Mouse (Mus musculus) granulocyte monocyte progenitor cell, adult 5-6 weeks (primary cell): ENCODE results near the gene Dhx15. TPM values are rescaled to one million over a fixed set of nuclear protein-coding genes. Genes with fewer than 3 reads are reported as not detected.
"Not testable (repeated sequence)": the region's sequence is repeated elsewhere in the genome, so short reads cannot be mapped to it uniquely, and the experiment has no call there.

Experiments
- ATAC-seq: replicated peaks from 2 replicates; pipeline ENCODE4 v1.8.0; 2016; ENCODE audit warnings: mild to moderate bottlenecking, moderate TSS enrichment, inconsistent platforms; ENCODE audit not compliant: poor library complexity, severe bottlenecking
- total RNA-seq, 2 experiments: library from RNA; stranded (forward) in 1 of 2; stranded (reverse) in 1 of 2; fragments of 200-712, 200-1000 nt in 1 of 2; fragments of >200 nt in 1 of 2; fragmentation: Nextera tagmentation in 1 of 2; gene quantifications; 2 replicates each; pipeline ENCODE4 v1.2.3; 2014 to 2017

The Dhx15 gene
- total RNA-seq (2014; fragmentation: Nextera tagmentation) = 242 and 251 TPM in 2 replicates
- 373 and 374 TPM in 2 replicates for total RNA-seq (2017)

DNA sequence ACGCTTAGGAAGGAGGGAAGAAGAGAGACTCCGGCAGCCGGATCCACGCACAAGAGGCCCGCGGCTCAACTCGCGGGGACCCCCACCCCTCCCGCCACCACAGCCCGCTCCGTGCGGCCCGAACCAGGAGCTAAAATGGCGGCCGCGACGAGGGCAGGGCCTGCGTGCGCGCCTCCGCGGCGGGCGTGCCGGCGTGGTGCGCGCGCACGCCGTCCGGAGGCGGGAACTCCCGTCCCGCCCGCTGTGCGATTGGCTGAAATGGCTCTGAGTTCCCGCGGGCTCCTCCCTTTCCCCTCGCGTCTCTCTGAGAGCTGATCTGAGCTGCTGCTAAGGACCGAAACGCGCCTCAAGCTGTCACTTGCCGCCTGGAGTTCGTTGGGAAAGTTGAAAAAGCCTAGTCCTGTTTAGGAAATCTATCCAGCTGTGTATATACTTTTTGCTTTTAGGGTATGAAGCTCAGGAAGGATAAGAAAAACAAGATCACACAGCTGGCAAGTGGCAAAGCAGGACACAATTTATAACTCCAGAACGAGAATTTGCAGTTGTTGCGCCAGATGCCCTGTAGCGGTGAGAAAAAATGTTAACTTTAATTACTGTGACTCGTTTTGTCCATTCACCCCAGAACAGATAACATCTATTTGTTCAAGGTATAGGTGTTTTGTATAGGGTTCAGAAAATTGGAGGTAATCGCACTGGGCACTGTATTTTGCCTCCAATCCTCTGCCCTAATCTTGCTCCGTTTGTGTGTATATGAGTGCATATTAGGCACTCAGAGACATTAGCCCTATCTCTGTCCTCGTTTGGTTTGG is at the start of gene Dhx15:
Dhx15 (minus strand) TSS at position 144 of the 809 bp plus-strand sequence.
- ATAC-seq = peak; percentile 87

DNA sequence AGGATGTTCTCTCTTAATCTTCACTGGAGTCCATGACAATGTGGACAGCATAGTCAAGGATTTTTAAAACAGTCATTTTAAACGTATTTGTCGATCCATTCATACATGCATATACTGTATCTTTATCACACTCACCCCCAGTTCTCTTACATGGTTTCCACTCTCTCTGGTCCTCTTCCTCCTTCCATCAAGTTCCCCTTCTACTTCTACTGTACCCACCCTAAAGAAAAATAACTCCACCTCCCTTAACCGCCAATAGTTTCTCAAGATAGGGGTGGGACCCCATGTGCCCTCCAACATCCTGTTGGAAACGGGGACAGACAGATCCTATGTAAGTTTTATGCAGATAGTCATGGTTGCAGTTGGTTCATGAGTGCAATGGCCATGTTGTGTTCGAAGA is 48.6 kb upstream of the Dhx15 start:
- ATAC-seq = peak; percentile 66

DNA sequence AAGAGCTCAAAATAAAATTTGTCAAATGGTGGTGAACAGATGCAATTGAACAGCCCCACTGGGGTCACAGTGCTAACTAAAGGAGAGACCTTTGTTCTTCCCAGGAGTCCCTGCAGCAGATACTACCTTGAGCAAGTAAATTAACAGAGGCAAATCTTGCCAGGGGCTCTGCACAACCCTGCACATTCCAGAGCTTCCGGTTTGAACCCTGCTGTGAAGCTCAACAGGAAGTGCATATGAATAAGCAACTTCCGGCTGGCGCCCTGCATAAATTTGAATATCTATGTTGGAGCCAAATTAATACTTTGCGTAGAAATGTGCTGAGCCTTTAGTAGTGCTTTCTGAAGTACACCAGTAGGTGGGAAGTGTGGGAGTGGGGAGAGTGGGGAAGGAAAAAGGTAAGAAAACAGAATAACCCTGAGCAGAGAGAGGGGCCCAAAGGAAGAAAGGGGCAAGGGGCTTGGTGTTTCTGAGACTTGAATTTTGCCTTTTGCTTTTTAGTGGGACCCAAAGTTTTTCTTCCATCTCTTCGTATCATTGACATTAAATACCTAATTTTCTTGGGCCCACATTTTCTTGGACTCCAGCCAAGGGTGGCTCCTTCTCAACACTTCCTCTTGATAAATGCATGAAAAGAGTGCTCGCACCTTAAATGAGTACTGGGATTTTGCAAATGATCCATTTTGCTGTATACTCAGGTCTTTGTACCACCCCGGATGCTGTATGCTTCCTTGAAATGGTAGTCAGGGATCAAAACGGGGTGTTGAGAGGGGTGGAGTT is 47.8 kb upstream of the Dhx15 start:
- ATAC-seq = peak; percentile 39

DNA sequence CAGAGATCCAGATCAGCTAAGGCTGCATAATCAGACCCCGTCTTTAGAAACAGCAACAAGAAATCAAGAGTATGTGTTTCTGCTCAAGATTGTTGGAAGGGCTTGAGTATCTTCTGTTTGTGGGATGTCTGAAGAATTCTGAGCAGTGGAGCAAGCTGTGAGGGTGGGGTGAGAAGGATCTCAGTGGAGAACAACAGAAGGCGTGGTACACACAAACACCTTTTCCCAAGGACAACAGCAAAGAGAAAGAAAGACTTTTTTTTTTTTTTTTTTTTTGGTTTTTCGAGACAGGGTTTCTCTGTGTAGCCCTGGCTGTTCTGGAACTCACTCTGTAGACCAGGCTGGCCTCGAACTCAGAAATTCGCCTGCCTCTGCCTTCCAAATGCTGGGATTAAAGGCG is 46.3 kb upstream of the Dhx15 start:
- not testable (repeated sequence) for ATAC-seq

DNA sequence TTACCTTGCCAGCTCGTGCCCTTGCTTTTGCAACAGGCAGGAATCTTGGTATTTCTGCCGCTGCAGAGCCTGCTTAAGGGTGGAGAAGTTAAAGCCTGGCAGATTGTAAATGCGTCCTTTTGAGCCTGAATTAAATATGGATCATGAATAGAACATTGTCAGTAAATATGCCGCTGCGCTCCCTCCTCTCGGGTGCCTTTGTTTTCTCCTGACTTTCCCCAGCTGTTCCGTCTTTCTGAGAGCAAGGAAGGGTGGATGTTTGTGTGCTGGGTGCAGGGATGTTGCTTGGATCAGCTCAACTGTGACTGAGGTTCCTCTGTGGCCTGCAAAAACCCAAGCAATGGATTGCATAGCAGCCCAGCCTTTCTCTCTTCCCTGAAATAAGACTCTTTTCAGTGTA is 44.3 kb upstream of the Dhx15 start:
- no peak for ATAC-seq

DNA sequence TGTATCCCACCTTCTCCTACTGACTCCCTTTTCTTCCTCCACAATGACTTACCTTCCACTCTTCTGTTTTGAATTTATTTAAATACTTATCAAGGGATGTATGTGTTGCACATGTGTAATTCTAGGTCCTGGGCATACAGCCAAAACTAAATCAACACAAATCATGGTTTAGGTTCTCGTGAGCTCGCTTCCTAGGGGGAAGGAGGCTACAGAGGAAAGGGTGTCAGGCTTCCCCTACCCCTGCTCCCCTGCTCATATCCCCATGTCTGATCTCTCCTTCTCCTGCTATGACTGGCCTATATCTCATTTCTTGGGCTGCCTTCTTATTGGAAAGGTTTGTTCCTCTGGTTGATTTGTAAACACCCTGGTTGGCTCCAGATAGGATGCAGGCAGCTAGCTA is 43.6 kb upstream of the Dhx15 start:
- no peak for ATAC-seq

DNA sequence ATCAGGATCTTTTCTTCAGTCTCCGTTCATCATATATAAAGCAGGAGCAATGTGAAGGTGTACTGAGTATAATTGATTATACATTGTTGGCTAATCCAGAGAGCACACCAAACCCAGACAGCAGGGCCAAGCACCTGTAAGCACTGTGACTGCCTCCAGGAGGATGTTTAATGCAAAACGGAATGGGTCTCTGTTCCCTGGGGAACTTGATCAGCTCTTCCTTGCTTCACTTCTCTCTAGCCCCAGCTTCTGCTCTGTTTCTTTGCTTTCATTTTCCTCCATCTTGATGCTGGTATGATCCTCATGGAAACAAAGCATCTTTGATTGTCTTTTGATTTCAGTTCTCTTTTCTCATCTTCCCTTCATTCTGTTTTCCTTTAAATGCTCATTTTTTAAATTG is 42.3 kb upstream of the Dhx15 start:
- ATAC-seq = no peak

DNA sequence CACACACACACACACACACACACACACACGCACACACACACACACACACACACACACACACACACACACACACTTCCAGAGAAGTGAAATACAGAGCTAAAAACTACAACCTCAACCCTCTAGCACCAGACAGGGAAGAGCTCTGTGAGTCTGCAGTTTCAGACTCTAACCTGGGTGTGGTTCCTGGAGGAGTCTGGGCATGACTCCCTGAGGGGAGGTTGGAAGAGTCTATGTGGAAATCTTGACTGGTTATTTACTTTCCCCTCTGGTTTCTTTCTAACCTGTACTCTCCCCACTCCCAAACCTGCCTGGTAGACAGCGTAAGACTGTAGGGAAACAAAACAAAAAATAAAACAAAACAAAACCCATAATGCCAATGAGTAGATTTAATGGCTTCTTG is 41.9 kb upstream of the Dhx15 start:
- no peak for ATAC-seq

DNA sequence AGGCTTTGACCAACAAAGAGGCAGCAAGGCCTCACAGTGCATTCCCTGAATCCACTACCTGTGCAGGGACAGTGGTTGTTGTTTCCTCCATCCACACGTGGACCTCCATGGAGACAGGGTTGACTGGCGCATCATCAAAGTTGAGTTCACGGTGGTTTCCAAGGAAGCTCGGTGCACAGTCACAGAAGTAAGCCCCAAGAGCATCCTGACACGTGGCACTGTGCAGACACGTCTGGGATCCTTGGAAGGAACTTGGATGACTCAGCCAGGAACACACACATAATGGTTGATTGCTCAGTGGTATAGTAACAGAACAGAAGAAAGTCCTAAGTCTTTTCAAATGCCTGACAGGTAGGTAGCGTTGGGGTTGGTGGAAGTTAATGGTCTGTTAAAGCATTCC is 40.2 kb upstream of the Dhx15 start:
- ATAC-seq = no peak

DNA sequence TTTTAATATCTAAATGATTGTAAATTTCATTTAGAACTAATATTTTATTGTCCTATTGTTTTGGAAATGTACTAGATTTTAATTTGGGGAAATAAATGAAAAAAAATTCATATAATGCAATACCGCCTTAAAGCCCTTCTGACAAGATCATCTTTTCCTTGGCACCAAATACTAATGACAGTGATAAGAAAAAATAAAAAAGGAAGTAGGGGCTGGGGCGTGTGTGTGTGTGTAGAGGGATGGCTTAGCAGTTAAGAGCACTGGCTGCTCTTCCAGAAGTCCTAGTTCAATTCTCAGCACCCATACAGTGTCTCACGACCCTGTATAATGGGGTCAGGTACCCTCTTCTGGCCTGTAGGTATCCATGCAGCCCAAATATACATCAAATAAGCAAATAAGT is 36.4 kb upstream of the Dhx15 start:
- no peak for ATAC-seq

DNA sequence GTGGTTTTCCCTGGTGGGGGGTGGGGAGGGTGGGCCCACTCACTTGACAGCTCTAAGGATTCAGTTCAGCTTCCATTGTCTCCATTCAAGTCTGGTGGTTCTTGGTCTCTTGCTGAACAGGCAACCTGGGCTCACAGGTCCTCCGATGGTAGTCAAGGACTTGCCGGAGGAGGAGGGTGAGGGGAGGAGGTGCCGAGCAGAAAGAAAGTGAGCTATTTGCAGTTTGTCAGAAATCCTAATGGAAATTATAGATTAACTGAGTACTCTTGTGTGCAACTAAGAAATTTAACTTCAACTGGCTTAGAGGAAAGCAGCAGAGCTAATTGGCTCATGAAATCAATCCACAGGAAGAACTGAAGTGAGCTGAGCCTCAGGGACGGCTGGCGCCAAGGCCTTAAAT is 31.3 kb upstream of the Dhx15 start:
- ATAC-seq = no peak

DNA sequence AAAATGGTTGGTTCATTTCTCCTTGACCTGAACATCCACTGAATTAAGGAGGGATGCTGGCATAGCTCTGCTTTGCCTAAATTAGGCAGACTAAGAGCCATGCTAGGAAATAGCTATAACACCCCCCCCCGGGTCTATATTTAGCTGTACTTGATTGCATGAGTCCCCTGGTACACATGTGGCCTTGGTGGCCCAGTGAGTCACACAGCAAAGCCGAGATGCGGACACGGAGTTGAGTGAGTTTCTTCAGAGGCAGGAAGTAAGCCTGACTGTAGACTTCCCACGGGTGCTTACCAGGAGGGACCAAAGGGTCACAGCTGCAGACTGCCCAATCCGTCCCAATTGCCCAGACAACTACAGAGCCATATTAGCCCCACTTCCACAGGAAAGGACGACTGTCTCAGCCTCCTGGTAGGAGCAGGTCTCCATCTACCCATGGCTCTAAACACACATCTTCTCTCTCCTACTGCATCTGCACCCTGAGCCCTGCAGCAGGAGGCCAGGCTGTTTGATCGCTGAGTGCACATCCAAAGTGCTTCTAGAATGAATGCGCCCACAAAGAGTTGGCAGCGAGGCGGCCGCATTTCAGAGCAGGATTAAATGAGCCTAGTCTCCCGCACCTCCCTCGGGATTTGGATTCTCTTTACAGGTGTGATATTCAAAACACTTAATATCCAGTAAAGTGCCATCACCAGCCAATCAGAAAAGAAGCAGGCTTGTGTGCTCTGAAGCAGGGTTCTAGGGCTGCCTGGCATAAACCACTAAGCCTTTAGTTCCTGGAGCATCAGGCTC is 29.9 kb upstream of the Dhx15 start:
- peak; percentile 70 for ATAC-seq

DNA sequence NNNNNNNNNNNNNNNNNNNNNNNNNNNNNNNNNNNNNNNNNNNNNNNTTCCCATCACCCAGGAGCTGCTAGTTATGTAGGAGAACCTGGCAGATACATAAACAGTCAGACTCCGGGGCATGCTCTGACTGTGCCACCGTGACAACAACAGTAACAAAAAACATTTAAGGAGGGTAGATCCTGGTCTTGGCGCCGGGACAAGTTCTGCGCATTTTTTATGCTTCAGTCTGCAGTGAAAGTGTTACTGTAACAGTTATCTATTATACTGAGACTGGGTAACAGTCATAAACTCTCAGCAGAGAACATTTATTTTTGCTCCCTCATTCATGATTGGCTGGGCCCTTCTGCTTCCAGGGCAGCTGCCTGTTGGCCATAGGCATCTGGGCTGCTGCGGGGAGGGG is 27.9 kb upstream of the Dhx15 start:
- no peak for ATAC-seq

DNA sequence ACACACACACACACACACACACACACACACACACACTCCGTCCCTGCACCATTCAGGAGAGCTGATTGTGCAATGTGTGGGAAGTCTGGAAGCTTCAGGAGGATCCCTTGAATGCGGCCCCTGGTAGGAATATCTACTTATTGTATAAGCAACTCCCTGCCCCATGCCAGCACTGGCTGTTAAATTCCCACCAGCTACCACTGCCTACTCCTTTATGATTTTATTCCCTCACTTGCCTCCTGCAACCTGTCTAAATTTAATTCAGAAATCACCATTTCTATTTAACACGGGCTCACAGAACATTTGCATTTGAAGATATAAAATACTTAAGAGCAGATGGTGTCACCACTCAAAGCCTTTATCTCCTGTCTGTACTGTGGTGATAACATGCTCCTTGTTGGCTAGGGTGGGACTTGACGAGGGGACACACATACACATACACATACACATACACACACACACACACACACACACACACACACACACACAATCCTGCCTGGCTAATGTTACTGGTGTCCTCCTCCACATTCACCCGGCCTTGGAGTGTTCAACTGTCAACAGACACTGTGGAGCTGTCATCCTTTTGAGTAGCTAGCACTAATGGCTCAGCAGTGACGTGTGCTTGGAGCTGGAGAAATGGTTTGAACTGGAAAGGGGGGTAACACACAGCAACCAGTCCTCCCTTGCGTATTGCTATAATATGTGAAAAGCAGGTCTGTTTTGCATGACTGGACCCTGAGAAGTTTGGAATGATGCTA is 23.0 kb upstream of the Dhx15 start:
- ATAC-seq = no peak

DNA sequence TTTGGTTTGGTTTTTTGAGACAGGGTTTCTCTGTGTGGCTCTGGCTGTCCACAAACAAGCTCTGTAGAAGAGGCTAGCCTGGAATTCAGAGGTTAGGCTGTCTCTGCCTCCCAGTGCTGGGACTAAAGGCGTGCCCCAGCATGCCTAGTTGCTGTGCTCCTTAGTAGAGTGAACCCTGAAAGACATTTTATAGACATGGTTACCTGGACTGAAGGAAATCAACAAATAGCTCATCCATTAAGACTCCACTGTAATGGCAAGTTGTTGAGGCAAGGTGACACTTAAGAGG is 810 bp upstream of the Dhx15 start:
- ATAC-seq = no peak

DNA sequence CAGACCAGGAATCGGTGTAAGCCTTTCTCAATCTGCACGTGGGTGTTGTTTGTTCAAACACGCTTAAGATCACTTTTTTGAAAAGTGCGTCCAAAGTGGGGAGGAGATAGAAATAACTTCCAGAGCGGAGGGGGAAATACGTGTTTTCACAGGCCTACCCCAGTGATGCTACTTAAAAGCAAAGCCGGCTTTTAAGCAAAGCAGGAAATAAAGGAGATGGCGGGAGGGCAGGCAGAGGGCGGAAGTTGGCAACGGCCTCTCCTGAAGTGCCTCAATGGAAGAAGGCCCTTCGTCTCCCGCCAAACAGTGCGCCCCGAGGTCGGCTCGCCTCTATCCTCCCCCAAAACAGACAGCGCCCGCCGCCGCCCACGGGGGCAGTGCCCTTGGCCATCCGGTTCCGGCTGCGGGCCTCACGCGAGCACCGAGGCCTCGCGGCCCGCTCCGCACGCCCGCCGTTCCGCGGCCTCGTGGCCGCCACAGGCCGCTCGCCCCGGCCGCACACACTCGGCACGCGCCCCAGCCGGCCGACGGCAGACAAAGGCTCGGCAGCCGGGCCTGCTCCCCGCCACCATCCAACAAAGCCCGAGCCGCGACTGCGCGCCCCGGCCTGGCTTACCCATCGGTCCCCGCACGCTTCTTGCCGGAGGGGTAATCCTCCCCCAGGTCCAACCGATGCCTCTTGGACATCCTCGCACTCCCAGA is 499 bp downstream of the Dhx15 start:
- ATAC-seq = peak; percentile 64

DNA sequence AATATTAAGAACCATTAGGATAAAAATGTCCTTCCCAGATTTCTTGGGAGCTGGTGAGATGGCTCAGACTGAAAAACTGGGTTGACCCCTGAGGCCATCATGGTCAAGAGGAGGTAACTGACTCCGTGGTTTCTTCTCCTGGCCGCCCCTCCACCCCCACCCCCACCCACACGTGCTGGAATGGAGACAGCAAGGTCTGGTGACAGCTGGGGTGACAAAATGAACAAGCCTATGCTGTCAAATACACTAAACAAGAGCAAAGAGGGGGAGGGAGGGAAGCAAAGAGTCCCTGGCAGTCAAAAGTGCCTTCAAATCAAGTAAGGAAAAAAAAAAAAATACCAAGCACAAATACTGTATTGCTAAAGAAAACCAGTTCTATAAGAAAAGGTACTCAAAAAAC is 2.1 kb downstream of the Dhx15 start:
- ATAC-seq = no peak

DNA sequence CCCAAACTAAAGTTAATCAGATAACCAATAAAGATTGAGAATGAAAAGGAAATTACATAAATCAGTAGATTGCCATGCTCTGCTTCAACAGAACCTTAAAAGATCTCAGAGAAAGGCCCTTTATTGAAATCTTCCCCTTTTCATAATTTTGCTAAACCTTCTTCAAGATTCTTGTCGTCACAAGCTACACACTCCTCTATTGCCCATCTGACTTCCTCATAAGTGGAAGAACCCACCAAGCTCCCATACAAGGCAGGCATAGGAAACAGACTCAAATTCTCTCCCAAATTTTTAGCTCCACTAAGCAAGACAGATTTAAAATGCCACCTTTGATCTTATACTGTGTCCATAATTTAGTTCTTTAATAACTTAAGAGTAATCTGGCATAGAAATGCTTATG is 13.0 kb downstream of the Dhx15 start:
- ATAC-seq = peak; percentile 75

DNA sequence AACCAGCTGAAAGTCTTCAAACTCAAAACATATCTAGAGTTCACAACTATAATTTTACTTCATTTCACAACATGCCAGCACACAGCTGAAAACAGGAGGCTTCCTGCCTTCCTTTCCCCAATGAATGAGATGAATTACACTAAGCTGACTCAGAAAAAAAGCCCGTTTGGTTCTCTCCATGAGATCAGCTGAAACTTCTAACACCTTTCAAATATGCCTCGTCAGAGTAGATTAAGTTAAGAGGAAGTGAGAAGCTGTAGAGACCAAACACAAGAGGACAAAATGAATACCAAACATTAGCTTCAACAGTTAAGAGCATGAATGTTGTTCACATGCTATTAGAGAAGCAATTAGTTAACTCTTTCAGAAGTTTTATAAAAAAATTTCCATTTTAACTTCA is 21.8 kb downstream of the Dhx15 start:
- ATAC-seq = peak; percentile 71

DNA sequence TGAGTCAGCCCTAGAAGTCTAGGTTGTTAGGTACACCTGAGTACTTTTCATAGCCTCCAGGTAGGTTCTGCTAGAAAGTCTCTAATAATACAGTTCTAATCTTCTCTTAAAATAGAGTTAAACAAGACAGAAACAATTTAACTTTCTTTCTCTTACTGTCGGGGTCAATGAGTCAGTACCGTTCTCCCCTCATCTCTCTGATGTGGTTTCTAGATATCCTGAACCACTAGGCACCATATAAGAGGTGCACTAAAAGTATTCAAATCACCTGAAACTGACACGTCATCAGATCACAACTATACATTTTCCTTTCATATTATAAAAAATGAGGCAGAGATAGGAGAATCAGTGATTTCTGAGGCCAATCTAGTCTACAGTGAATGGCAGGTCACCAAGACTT is 41.2 kb downstream of the Dhx15 start:
- no peak for ATAC-seq
